Mouse (Mus musculus): ENCODE measurements around the gene Disp1. TPM values are rescaled to one million over a fixed set of nuclear protein-coding genes. Genes with fewer than 3 reads are reported as not detected.

The Disp1 gene
- polyA plus RNA-seq, 1 experiment from 2014 or later, result 19.1 TPM

- Histone ChIP-seq H3K36me3 (no peaks in the 10 kb centered on the region), H3K9ac (no peak overlapping the region), H3K9me3 (no peaks in the 10 kb centered on the region), H3K27ac (no peak overlapping the region), H3K27me3 (0 out of 2 replicates have a peak, but pooled peaks cover 6% of the 10 kb centered on the region), H3K4me1 (peaks cover 73% of the 10 kb centered on the region), H3K4me2 (replicated peaks) (0 out of 2 replicates have a peak overlapping the region, but pooled peaks have one; percentile 3), H3K4me3 (no peak overlapping the region)
- 13% methylated on average over 4 of the region's 4 CpGs for WGBS
- ATAC-seq (ENCODE audit: insufficient number of reproducible peaks, insufficient read depth, low FRiP score, low TSS enrichment), result no peak
These were observed 76.6 kb downstream of the Disp1 start for GRCm38 (mm10) chr1:183144602-183145205.

GRCm38 (mm10) chr1:183143246-183143645 lies 78.1 kb downstream of the Disp1 start:
- Histone ChIP-seq H3K9me3 (no peaks in the 10 kb centered on the region), H3K9ac (no peak overlapping the region), H3K27me3 (no peaks in the 10 kb centered on the region), H3K27ac (no peak overlapping the region), H3K4me2 (replicated peaks) (no peak overlapping the region), H3K4me3 (no peak overlapping the region), H3K36me3 (no peaks in the 10 kb centered on the region), H3K4me1 (peaks cover 68% of the 10 kb centered on the region)
- no peak for ATAC-seq (ENCODE audit: insufficient number of reproducible peaks, insufficient read depth, low FRiP score, low TSS enrichment)
- WGBS, result 75% methylated on average over 7 of the region's 7 CpGs

GRCm38 (mm10) chr1:183142566-183142965 lies 78.8 kb downstream of the Disp1 start:
- Histone ChIP-seq H3K27ac (no peak overlapping the region), H3K4me3 (no peak overlapping the region), H3K36me3 (no peaks in the 10 kb centered on the region), H3K27me3 (no peaks in the 10 kb centered on the region), H3K4me2 (replicated peaks) (no peak overlapping the region), H3K4me1 (peaks cover 69% of the 10 kb centered on the region), H3K9ac (no peak overlapping the region), H3K9me3 (no peaks in the 10 kb centered on the region)
- WGBS, result 63% methylated on average over 5 of the region's 5 CpGs
- no peak for ATAC-seq (ENCODE audit: insufficient number of reproducible peaks, insufficient read depth, low FRiP score, low TSS enrichment)

DNA sequence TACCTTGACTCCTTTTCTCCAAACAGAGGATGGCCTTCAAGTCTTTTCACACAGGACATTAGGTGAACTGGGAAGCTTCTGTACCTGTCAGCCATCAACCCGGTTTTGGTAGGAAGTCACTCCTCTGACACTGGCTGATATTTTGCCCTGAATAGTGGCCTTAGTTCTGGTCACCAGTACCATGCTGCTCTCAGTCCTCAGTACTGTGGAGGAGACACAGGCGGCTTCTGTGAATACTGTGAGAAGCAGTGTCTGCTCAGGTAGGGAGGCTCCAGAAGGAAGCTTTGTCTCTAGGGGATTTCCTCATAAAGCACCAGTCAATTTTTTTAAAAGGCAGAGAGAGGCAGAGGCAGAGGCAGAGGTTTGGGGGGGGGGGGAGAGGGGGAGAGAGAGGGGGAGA lies 80.0 kb downstream of the Disp1 start:
- H3K9ac ChIP-seq, result no peak overlapping the region
- no peak overlapping the region for H3K4me3 ChIP-seq
- peaks cover 58% of the 10 kb centered on the region for H3K4me1 ChIP-seq
- H3K27me3 ChIP-seq, result no peaks in the 10 kb centered on the region
- H3K36me3 ChIP-seq, result no peaks in the 10 kb centered on the region
- H3K27ac ChIP-seq, result no peak overlapping the region
- ATAC-seq (ENCODE audit: insufficient number of reproducible peaks, insufficient read depth, low FRiP score, low TSS enrichment), result no peak
- H3K4me2 ChIP-seq (replicated peaks), result no peak overlapping the region
- WGBS, result 25% methylated on average over 2 of the region's 2 CpGs
- H3K9me3 ChIP-seq, result no peaks in the 10 kb centered on the region

DNA sequence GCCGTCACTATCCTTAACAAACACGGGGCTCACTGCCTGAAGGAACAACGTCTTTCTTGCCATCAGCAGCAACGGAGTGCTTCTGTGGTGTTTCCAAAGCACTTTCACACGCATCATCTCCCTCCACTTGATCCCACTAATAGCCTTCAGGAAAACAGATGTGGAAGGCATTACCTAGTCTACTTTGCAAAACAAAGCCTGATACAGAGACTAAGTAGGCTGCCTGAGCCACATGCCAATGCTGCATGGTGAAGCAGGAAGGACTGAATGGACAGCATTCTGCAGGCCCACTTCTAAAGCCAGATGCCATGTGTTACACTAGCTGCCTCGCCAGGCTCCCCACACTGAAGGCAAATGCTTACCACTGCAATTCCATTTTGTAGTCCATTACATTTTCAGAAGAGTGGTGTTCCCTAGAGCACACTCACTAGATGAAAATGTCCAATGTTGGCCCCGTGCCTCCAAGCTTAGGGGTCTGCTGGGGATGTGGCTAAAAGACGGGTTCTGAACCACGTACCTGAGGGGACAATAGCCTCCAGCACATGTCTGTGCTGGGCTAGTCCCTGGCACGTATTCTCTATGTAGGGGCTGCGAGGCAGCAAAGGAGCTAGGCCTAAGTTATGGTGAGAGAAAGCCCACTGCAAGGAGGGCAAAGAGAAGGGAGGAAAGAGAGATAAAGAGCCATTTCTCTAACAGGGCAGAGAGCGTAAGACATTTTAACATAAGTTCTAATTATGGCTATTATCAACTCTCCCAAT lies 80.6 kb downstream of the Disp1 start:
- Histone ChIP-seq H3K9ac (no peak overlapping the region), H3K27ac (peak overlapping the region; percentile 42; the same call in 1 of the 2 replicates), H3K4me2 (replicated peaks) (no peak overlapping the region), H3K4me3 (no peak overlapping the region), H3K36me3 (0 out of 2 replicates have a peak, but pooled peaks cover under 1% of the 10 kb centered on the region), H3K9me3 (no peaks in the 10 kb centered on the region), H3K27me3 (no peaks in the 10 kb centered on the region), H3K4me1 (peaks cover 51% of the 10 kb centered on the region)
- peak; percentile 29; the same call in 1 of the 2 replicates for ATAC-seq (ENCODE audit: insufficient number of reproducible peaks, insufficient read depth, low FRiP score, low TSS enrichment)
- 37% methylated on average over 12 of the region's 12 CpGs for WGBS

DNA sequence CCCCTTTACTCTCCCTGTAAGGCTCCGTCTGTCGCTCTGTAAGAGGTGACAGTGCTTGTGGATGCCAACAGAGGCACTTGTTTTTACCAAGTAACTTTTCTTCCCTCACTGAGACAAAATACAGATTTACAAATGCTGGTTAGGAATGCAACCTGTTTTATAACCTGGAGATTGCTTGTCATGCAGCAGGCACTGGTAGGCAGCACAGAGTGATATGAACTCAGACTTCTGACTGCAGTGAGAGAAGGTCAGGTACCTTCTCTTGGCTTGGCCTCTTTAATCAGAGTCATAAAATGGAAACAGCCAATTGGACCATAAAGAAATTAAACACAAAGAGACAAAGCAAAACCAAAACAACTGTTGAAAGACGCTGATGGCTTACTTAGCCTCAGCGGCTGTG lies 83.2 kb downstream of the Disp1 start:
- H3K9me3 ChIP-seq, result no peaks in the 10 kb centered on the region
- peaks cover 6% of the 10 kb centered on the region; the same call in 1 of the 2 replicates for H3K36me3 ChIP-seq
- no peak overlapping the region for H3K4me2 ChIP-seq (replicated peaks)
- no peak overlapping the region for H3K4me3 ChIP-seq
- H3K27ac ChIP-seq, result no peak overlapping the region
- no peak overlapping the region for H3K9ac ChIP-seq
- peaks cover 33% of the 10 kb centered on the region for H3K4me1 ChIP-seq
- H3K27me3 ChIP-seq, result no peaks in the 10 kb centered on the region
- 66% methylated on average over 4 of the region's 4 CpGs for WGBS
- ATAC-seq (ENCODE audit: insufficient number of reproducible peaks, insufficient read depth, low FRiP score, low TSS enrichment), result no peak

DNA sequence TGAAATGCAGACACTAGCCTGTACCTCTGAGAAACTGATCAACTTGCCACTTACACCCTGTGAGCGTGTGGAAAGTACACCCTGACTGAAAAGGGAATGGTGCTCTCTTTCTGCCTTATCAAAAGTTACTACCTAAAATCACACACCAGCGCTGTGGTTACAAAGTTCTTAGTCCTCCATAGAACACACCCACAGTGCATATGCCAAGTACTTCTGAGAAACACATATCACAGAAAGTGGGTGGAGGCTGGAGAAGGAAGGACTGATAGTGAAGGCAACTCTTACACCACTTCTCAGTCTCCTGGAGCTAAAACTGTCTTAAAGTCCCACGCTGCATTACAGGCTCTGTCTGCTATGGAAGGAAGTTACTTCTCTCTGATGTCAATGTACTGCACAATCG lies 86.9 kb downstream of the Disp1 start:
- Histone ChIP-seq H3K4me3 (no peak overlapping the region), H3K27ac (no peak overlapping the region), H3K27me3 (no peaks in the 10 kb centered on the region), H3K9me3 (no peaks in the 10 kb centered on the region), H3K9ac (no peak overlapping the region), H3K4me1 (peaks cover 7% of the 10 kb centered on the region), H3K36me3 (peaks cover 10% of the 10 kb centered on the region; the same call in 1 of the 2 replicates), H3K4me2 (replicated peaks) (no peak overlapping the region)
- no peak for ATAC-seq (ENCODE audit: insufficient number of reproducible peaks, insufficient read depth, low FRiP score, low TSS enrichment)
- 86% methylated on average over 4 of the region's 4 CpGs for WGBS

DNA sequence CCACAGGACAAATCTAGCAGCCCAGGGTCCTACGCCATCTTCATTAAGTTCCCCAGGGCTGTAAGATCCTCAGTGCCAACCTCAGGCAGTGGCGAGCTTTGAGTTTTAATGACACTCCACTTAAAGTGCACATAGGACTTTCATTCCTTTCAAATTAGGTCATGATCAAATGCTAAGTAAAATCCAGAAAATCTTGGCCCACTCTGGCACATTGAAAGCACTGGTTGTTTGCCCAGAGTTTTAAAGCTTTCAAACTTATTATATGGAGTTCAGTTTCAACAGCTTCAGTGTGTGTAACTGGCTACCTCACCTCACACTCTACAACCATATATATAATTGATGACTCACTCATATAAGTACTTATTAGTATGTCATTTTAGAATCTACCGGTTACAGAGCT lies 87.9 kb downstream of the Disp1 start:
- WGBS, result 78% methylated on average over 3 of the region's 3 CpGs
- no peaks in the 10 kb centered on the region for H3K9me3 ChIP-seq
- H3K27me3 ChIP-seq, result no peaks in the 10 kb centered on the region
- no peak for ATAC-seq (ENCODE audit: insufficient number of reproducible peaks, insufficient read depth, low FRiP score, low TSS enrichment)
- no peak overlapping the region for H3K9ac ChIP-seq
- H3K36me3 ChIP-seq, result peaks cover 10% of the 10 kb centered on the region; the same call in 1 of the 2 replicates
- H3K4me3 ChIP-seq, result no peak overlapping the region
- H3K27ac ChIP-seq, result no peak overlapping the region
- peaks cover 6% of the 10 kb centered on the region for H3K4me1 ChIP-seq
- no peak overlapping the region for H3K4me2 ChIP-seq (replicated peaks)

DNA sequence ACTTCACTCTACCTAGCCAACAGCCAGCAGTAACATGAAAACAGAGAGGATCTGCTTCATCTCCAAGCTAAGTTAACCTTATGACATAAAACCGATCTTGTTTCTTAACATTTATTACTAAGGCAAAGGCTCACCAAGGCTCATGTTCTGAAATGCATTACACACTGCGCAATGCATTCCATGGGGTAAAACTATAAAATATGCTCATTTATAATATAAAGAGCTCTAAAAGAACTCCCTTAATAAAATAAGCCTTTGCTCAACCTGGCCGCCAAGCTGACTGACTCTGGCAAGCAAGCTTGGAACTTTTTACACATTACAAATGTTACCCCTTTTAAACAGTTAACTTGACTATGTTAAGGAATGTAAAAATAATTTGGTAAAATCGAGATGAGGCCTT lies 94.1 kb downstream of the Disp1 start:
- H3K27me3 ChIP-seq, result no peaks in the 10 kb centered on the region
- H3K4me3 ChIP-seq, result no peak overlapping the region
- no peak overlapping the region for H3K9ac ChIP-seq
- H3K9me3 ChIP-seq, result no peaks in the 10 kb centered on the region
- peaks cover 2% of the 10 kb centered on the region; the same call in 1 of the 2 replicates for H3K36me3 ChIP-seq
- 73% methylated on average over 4 of the region's 4 CpGs for WGBS
- H3K27ac ChIP-seq, result no peak overlapping the region
- H3K4me1 ChIP-seq, result peaks cover 14% of the 10 kb centered on the region; the same call in 1 of the 2 replicates
- H3K4me2 ChIP-seq (replicated peaks), result no peak overlapping the region
- no peak for ATAC-seq (ENCODE audit: insufficient number of reproducible peaks, insufficient read depth, low FRiP score, low TSS enrichment)

- Histone ChIP-seq H3K9me3 (no peaks in the 10 kb centered on the region), H3K27ac (no peak overlapping the region), H3K4me2 (replicated peaks) (no peak overlapping the region), H3K4me1 (peaks cover 19% of the 10 kb centered on the region), H3K4me3 (no peak overlapping the region), H3K9ac (no peak overlapping the region), H3K36me3 (no peaks in the 10 kb centered on the region), H3K27me3 (no peaks in the 10 kb centered on the region)
- no peak for ATAC-seq (ENCODE audit: insufficient number of reproducible peaks, insufficient read depth, low FRiP score, low TSS enrichment)
- 61% methylated on average over 3 of the region's 3 CpGs for WGBS
These were observed 97.6 kb downstream of the Disp1 start for GRCm38 (mm10) chr1:183123725-183124124.

- H3K27ac ChIP-seq, result no peak overlapping the region
- peaks cover 24% of the 10 kb centered on the region for H3K4me1 ChIP-seq
These were observed 100.9 kb downstream of the Disp1 start for GRCm38 (mm10) chr1:183120341-183120923.

More at GRCm38 (mm10) chr1:183120341-183120923, 100.9 kb downstream of the Disp1 start:
- Histone ChIP-seq H3K9ac (no peak overlapping the region), H3K36me3 (no peaks in the 10 kb centered on the region), H3K27me3 (no peaks in the 10 kb centered on the region), H3K4me2 (replicated peaks) (no peak overlapping the region), H3K4me3 (no peak overlapping the region), H3K9me3 (no peaks in the 10 kb centered on the region)
- no peak for ATAC-seq (ENCODE audit: insufficient number of reproducible peaks, insufficient read depth, low FRiP score, low TSS enrichment)
- WGBS, result 93% methylated on average over 12 of the region's 12 CpGs
